Mouse (Mus musculus) adrenal gland, adult (tissue): ENCODE results near the gene Drd3.

Experiments used
- DNase-seq, 2 experiments: peaks; one replicate each; pipeline ENCODE4 v3.0.0; 2022 to 2023; ENCODE audit warnings: low spot score in 1 of 2; ENCODE audit not compliant: inconsistent age in 2 of 2

Drd3 gene

DNA sequence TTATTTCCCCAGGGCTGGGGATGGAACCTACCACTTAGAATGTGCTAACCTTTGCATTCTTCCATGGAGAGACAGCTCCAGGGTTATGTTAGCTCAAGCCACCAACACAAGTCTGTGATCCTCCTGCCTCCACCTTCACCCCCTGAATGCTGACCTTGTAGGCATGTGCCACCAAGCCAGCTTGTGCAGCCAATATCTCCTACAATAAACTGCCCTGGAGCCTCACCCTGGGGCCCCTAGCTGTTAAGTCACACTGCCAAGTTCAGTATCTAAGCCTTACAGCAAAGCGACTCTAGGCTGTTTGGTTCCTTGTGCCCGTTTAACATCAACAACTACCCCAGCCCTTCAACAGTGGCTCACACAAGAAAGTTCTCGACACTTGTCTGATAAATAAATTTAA, 47.3 kb downstream of the Drd3 start:
- DNase-seq: no peak

DNA sequence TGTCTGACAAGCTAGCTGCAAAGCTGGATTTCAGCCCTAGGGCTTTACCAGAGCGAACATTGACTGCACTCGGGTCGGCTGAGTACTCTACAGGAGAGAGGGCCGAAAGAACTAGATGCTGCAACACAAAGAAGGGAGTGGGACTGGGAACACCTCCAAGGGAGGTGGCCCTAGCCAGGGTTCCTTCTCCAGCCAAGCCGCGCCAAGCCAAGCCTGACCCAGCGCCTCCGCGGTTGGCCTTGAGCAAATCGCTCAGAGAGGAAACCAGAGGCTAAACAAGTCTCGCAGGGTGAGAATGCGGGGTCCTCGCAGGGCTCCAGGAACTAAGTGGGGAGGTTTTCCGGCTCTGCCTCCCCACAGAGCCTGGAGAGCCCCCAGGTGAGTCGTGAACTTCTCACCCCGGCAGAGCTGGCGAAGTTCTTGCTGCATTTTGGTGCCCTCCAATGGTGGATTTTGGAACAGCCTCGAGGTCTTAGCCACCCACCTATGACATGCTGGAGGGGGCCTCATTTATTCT, 48.0 kb downstream of the Drd3 start:
- DNase-seq: peak; percentile 54 to 91

DNA sequence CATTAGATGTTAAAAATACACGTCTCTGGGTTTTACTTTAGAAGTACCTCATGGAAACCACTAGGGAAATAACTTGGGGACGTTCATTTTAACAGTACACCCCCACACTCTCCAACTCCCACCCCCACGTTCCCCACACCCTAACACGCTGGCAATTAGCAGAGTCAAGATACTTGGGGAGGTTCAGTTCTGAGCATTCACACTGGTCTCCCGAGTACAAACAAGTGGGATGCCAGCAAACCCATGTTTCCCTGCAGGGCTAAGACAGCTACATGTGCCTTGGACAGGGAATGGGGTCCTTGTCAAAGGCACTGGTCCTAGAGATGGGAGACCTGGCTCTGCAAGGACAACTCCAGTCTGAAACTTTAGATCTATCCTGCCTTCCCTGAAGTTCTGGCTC, 48.6 kb downstream of the Drd3 start:
- no peak for DNase-seq

GRCm38 (mm10) chr16:43804364-43804763, 50.5 kb downstream of the Drd3 start:
- no peak for DNase-seq

GRCm38 (mm10) chr16:43807048-43807447, 53.2 kb downstream of the Drd3 start:
- DNase-seq: no peak

DNA sequence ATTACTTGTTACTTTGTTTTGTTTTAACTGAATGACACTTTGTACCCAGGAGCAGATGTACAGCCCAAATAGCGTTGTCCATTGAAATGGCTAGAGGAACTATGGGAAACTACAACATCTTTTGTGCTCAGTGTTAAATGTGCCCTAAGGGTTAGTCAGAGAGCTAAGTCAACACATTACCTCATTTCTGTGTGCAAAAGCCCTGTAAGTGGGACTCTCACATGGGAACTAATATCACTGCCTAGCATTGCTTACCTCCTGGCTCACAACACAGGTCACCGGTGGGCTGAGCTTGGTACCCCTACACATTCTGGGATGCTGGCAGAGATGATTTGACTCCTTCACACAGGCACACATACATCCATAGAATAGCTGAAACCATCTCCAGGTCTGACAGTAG, 55.6 kb downstream of the Drd3 start:
- no peak for DNase-seq

DNA sequence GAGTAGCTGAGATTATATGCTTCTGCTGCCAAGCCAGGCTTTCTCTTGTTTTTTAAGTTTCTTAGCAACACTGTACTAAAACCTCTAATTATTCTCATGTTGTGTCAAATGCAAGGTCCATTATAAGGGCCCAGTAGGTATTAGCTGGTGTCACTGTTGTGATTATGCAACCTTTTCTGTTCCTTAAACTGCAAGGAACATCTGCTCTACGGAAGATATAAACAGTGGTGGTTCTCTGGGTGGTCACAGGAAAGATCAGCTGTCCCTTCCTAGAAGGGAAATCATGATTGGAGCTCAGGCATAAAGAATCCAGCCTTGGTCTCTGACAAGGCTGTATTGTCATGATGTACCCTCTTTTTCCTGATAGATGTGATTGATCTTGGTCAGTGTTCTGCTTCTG, 57.6 kb downstream of the Drd3 start:
- DNase-seq: no peak

DNA sequence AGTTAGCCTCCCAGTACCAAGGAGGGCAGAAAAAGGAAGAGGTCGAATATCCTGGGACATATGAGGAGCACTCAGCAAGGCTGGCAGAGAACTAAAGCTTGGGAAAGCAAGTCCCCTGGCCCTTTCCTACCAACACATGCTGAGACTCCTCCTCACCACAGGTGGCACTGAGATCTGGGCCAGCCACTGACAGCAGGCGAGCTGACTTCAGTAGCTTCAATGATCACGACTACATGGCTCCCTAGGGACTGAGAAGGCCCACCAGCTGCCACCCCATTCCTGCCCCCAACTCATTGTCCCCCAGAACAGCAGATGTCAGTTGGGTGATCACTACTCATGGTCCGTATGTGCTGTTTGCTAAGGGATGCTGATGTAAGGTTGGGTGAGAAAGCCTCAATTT, 60.8 kb downstream of the Drd3 start:
- no peak for DNase-seq

DNA sequence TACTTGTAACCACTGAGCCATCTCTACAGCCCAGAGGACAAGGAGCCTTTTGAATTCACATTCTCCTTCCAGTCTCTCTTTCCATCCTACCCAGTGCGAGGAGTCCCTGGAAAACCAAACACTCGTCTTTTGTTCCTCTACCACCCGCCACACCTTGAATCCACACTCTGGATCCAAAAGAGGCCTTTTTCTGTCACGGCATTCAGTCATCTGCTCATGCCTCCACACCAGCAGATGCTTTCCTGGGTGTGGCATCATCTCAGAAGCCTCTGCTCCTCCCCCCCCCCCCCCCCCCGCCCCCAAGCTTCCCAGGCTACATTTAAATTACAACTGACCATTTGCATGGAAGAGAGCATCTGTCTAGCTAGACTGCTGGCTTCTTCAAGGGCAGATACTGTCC, 62.5 kb downstream of the Drd3 start:
- DNase-seq: no peak

- DNase-seq: no peak
Measured at GRCm38 (mm10) chr16:43818404-43818803, 64.6 kb downstream of the Drd3 start.

GRCm38 (mm10) chr16:43827492-43827891, 73.7 kb downstream of the Drd3 start:
- DNase-seq: no peak

DNA sequence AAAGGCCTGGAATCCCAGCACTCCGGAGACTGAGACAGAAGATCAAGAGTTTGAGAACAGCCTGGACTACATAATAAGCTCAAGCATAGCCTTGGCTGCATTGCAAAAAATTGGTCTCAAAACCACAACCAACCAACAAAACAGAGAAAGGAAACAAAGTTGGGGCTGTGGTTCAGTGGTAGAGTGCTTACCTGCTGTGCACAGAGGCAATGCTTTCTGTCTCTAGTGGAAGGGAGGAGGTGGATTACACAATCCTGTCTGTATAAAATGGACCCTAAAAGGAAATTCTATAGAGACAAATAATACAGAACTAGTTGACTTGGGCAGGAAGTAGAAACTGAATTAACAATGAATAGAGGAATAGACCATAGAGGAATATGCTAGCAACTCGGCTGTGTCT, 78.1 kb downstream of the Drd3 start:
- no peak for DNase-seq

DNA sequence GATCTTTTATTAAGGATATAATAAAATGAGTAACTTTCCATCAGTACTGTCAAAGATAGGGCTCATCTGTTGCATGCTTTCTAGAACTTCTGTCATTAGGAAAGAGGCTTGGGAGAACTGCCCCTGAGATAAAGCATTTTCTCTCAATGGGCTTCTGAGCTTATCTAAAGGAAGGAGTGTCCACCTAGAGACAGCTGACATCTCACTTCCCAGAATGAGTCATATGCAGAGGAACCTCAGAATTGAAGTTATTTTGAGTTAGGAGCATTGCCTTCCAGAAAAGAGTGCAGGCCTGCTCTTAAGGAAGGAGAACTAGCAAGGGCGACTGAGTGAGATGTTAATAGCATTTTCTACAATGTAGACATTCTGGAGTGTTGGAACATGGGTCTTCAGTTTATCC, 87.4 kb downstream of the Drd3 start:
- no peak for DNase-seq

DNA sequence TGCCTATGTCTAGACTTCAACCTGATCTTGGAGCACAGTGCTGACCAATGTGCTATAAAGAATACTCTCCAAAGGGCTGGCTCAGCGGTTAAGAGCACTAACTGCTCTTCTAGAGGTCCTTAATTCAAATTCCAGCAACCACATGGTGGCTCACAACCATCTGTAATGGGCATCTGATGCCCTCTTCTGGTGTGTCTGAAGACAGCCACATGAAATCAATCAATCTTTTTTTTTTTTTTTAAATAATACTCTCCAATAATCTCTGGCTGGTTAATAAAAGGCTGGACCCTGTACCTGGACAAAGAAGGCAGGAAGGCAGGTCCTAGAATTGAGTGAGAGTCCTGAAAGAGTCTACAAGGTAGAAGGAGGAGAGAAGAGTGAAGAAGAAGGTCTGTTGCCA, 96.0 kb downstream of the Drd3 start:
- no peak for DNase-seq

DNA sequence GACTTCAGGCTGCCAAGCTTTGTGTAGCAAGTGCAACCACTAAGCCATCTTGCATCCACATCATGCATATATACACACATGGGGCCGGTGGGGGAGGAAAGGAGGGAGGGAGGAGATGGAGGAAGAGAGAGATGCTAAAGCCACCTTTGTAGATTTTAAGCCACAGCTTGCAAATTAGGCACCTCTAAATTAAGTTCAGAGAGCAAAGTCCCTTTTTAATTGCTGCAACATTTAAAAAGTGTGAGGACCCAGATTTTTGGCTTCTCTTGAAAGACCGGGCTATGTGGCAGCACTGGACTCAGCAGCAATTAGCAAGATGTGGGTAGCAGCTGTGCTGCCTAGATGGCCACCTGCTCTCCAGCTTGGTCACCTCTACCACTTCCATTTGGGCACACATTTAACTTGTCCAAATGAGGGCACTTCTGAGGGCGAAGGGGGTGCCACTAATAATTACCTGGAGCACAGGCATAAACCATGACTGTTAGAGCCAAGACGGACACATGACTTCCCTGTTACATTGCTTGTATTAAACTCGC, 105.2 kb downstream of the Drd3 start:
- DNase-seq: no peak

DNA sequence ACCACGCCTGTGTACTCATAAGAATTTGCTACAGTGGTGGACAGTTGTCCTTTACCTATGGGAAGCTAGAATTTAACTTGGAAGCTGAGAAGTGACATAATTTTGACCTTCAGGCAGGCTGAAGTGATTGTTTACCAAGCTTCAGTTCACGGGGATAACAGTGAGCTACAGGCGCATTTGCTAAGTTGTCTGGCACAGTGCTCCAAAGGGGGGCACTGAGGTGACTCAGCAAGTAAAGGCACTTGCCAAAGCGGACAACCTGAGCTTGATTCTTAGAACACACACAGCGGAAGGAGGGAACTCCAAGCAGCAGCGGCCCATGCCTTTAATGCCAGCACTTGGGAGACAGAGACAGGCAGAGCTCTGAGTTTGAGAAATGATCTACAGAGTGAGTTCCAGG, 106.8 kb downstream of the Drd3 start:
- DNase-seq: no peak

DNA sequence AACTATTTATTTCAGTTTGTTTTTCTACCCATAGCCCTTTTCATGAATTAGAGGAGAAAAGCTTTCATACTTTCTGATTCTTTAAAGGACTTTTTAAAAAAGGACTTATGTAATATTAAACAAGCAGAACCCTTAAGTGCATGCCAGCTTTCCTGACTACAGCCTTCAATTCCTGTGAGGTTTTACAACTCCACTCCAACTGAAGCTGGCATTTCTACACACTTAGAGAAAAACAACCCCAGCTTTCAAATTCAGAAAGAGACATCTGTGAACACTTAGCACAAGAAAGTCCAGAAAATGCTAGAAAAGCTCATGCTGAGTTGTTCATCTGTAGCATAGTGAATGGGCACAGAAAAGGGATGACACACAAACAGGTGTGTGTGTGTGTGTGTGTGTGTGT, 116.0 kb downstream of the Drd3 start:
- no peak for DNase-seq

DNA sequence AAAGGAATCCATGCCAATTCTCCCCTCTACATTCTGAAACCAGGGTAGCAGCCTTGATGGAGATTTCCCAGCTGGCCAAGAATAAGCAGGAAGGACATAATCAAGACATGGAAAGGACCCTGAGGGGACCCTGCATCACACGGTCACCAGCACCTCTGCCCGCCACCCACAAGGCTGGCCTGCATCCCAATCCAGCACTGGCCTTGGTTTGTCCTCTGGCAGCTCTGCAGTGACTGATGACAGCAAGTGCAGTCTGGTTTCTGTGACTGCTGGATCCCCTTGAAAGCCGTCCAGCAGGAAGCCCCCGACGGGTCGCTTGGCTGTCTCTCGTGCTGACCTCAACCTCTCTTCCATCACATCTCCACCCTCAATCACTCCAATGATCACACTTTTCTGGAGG, 117.6 kb downstream of the Drd3 start:
- DNase-seq: peak in 1 of 2 experiments; percentile 43
